Mouse (Mus musculus) cerebellum, adult 2 months (tissue): ENCODE measurements around the gene Sltm.

Experiments used
- CTCF ChIP-seq: fragments of 200-500 bp; IDR thresholded peaks from 2 replicates; pipeline ENCODE4 v1.5.1; 2011; ENCODE audit warnings: low read depth, mild to moderate bottlenecking, control low read depth, low read length, moderate library complexity, borderline replicate concordance; ENCODE audit not compliant: insufficient read depth
- POLR2A ChIP-seq: fragments of 200-500 bp; IDR thresholded peaks from 2 replicates; pipeline ENCODE4 v1.6.1; 2011; ENCODE audit warnings: low read length, control low read depth, borderline replicate concordance; ENCODE audit not compliant: insufficient read depth

- no peak for TF ChIP-seq POLR2A
- TF ChIP-seq CTCF: no peak
Observed at GRCm38 (mm10) chr9:70509906-70510525, 32.5 kb upstream of the Sltm start.
